Mouse (Mus musculus) erythroid progenitor cell, adult 5-6 weeks (primary cell): ENCODE data around the gene Klhdc8b. TPM values are rescaled to one million over a fixed set of nuclear protein-coding genes. Genes with fewer than 3 reads are reported as not detected.

Experiments used
- ATAC-seq: replicated peaks from 2 replicates; pipeline ENCODE4 v1.8.0; 2016; ENCODE audit warnings: moderate number of reproducible peaks, mild to moderate bottlenecking, moderate TSS enrichment, inconsistent platforms; ENCODE audit not compliant: poor library complexity, low FRiP score, severe bottlenecking
- total RNA-seq, 2 experiments: library from RNA; stranded (forward) in 1 of 2; stranded (reverse) in 1 of 2; fragments of 150-400 nt in 1 of 2; fragments of 186-747, 209-891 nt in 1 of 2; gene quantifications; 2 replicates each; pipeline versions ENCODE4 v1.2.3 to v1.2.4; 2015 to 2017; ENCODE audit warnings: low replicate concordance in 2 of 2

Gene Klhdc8b
- 2.5 and 2.9 TPM in 2 replicates for total RNA-seq (2015; ENCODE audit: low replicate concordance)
- 5.4 TPM in 1 of 2 replicates, not detected in the other for total RNA-seq (2017; ENCODE audit: low replicate concordance)

- no peak for ATAC-seq
Observed at GRCm38 (mm10) chr9:108461181-108461631, at the start of gene Klhdc8b. TSS of gene Klhdc8b (minus strand) at chr9:108461581.

DNA sequence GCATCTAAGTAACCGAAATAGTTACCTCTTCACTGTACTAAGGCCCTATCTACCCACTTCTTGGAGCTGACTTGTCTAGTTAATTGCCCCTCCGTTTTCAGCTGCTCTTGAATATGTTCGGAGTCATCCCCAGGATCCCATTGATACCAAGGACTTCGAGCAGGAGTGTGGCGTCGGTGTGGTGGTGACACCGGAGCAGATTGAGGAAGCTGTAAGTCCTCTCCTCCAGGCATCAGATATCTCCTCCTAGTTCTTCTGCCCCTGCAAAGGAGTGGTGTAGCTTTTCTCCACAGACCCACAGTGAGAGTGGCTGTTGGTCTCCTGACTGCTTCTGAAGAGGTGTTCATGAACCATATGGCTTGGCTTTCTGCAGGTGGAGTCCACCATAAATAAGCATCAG lies 47.4 kb upstream of the Klhdc8b start:
- no peak for ATAC-seq

- ATAC-seq: peak; percentile 98
Observed at GRCm38 (mm10) chr9:108507619-108508434, 46.4 kb upstream of the Klhdc8b start, which contains the start of gene Qars. TSS of gene Qars (plus strand) at chr9:108507706.

DNA sequence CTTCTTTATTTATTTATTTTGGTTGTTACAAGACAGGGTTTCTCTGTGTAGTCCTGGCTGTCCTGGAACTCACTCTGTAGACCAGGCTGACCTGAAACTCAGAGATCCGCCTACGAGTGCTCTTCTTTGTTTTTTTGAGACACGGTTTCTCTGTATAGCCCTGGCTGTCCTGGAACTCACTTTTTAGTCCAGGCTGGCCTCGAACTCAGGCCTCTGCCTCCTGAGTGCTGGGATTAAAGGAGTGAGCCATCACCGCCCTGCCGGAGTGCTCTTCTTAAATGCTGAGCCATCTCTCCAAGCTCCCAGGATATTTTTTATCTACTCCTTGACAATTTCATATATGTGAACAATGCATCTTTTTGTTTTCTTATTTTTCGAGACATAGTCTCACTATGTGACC lies 45.5 kb upstream of the Klhdc8b start:
- ATAC-seq: no peak

DNA sequence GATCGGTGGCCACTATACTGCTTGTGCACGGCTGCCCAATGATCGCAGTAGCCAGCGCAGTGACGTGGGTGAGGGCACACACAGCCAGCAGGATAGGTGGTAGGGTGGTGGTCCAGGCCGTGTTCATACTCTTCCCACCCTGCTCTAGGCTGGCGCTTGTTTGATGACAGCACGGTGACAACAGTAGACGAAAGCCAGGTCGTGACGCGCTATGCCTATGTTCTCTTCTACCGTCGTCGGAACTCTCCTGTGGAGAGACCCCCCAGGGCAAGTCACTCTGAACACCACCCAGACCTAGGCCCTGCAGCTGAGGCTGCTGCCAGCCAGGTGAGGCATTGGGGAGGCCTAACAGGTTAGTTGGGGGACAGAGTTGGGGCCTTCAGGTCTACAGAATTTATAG lies 38.6 kb upstream of the Klhdc8b start:
- ATAC-seq: no peak

DNA sequence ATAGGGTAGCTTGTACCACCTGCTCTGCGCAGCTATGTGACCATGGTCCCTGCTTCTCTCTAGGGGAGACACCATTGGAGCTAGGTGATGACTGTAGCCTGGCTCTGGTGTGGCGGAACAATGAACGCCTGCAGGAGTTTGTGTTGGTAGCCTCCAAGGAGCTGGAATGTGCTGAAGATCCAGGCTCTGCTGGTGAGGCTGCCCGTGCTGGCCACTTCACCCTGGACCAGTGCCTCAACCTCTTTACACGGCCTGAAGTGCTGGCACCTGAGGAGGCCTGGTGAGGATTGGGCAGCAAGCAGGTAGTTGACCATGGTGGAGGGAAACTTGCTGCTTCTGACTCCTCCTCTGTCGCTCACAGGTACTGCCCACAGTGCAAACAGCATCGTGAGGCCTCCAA lies 37.9 kb upstream of the Klhdc8b start:
- ATAC-seq: no peak

DNA sequence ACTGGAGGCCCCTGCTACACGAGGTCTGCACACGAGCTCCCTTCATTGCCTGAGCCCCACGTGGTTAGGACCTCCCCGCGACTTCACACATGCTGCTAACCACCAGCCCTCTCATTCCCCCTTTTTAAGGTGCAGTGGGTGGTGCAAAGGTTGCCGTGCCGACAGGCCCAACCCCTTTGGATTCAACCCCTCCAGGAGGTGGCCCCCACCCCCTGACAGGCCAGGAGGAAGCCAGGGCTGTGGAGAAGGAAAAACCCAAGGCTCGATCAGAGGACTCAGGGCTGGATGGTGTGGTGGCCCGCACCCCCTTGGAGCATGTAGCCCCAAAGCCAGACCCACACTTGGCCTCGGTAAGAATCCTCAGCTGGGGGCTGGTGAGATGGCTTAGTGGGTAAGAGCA lies 33.5 kb upstream of the Klhdc8b start:
- no peak for ATAC-seq

- ATAC-seq: no peak
Observed at GRCm38 (mm10) chr9:108494146-108494825, 32.9 kb upstream of the Klhdc8b start.

DNA sequence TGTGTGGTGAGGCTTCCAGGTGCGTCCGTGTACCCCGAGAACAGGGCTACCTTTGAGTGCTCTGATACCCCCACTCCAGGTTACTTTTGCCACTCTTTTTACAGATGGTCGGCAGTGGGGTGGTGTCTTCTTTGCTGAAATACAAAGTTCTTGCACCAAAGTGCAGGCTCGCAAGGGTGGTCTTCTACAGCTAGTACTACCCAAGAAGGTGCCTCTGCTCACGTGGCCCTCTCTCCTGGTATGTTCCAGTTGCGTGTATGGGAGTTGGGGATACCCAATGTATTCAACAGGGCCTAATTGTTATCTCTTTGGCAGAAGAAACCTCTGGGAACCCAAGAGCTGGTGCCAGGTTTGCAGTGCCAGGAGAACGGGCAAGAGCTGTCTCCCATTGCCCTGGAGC lies 31.9 kb upstream of the Klhdc8b start:
- ATAC-seq: no peak

GRCm38 (mm10) chr9:108492043-108492750 lies 30.8 kb upstream of the Klhdc8b start:
- 0 out of 2 replicates have a peak, but pooled peaks have one; percentile 11 for ATAC-seq

GRCm38 (mm10) chr9:108491286-108491580 lies 29.9 kb upstream of the Klhdc8b start:
- ATAC-seq: peak; percentile 9; the same call in 1 of the 2 replicates

DNA sequence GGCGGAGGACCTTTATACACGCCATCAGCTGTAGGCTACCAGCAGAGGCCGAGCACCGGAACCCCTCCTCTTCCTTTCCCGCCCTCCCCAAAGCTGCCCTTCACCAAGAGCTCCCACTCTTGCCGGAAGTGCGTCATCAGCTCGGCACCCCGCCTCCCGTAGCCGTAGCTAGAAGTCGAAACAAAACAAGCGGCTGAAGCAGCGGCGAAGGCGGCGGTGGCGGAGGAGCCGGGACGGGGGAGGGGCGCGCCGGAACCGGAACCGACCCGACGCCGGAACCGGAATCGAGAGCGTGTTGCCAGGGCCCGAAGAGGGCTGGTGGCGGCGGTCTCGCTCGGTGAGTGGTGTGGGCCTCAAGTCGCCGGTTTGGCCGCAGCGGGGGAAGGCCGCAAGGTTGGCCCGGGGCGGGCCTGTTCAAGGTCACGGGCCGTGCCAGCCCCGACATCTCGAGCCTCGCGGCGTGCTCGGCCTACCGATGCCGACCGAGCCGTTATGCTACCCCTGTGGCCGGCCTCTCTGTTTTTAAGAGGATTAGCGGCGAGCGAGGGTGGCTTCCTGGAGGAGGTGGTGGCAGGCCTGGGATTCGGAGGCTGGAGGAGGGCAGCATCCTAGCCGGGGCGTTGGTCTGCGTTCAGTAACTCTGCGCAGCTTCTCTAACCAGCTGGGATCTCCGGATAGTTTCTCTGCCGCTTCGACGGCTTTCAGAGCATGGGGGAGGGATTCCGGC lies 29.3 kb upstream of the Klhdc8b start, which contains the start of gene Usp19:
Gene Usp19, plus strand, starts transcription at position 44 of the 727 bp plus-strand sequence.
- peak; percentile 91 for ATAC-seq

DNA sequence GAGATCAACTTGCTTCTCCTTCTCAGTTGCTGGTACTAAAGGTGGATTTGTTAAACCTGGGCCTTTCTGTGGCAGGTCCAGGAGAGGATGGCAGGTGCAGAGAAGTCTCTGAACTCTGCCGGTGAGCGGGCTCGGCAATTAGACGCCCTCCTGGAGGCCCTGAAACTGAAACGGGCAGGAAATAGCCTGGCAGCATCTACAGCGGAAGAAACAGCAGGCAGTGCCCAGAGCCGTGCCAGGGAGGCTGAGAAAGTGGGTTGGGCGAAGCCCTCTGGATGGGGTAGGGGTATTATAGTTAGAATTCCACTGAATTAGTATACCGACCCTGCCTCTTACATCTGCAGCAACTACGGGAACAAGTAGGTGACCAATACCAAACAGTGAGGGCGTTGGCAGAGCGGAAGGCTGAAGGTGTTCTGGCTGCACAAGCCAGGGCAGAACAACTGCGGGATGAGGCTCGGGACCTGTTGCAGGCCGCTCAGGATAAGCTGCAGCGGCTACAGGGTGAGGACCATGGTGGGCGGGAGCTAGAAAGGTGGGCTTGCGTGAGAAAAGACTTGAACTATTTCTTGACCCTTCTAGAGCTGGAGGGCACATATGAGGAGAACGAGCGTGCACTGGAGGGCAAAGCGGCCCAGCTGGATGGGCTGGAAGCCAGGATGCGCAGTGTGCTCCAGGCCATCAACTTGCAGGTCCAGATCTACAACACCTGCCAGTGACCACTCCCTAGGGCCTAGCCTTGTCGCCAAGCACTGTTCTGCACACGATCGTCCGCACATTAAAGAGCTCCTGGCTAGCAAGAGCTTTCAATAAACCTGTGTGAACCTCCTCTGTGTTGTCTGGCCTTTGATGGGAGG lies 28.5 kb upstream of the Klhdc8b start:
- no peak for ATAC-seq

DNA sequence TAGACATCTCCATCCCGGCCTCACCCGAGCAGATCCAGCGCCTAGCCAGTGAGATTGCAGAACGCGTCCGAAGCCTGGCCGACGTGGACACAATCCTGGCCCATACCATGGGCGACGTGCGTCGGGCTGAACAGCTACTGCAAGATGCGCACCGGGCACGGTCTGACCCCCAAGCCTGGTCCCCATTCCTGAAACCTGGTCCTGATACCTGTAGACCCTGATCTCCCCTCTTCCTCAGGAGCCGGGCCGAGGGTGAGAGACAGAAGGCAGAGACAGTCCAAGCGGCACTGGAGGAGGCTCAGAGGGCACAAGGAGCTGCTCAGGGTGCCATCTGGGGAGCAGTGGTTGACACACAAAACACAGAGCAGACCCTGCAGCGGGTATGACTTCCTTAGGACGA lies 27.8 kb upstream of the Klhdc8b start:
- ATAC-seq: no peak

GRCm38 (mm10) chr9:108488403-108488802 lies 27.0 kb upstream of the Klhdc8b start:
- no peak for ATAC-seq

- no peak for ATAC-seq
Observed at GRCm38 (mm10) chr9:108486973-108487530, 25.7 kb upstream of the Klhdc8b start.

- no peak for ATAC-seq
Observed at GRCm38 (mm10) chr9:108485301-108485875, 24.0 kb upstream of the Klhdc8b start.

DNA sequence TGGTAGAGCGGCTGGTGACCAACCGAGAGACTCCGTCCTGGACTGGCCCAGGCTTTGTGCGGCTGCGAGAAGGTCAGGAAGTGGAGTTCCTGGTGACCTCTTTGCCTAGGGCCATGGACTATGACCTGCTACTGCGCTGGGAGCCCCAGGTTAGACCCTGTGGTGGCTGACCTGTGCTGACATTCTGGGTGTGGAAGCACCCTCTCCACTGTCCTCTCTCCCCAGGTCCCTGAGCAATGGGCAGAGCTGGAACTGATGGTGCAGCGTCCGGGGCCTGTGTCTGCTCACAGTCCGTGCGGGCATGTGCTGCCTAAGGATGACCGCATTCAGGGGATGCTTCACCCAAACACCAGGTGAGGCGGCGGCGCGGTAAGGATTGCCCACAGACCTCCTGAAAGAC lies 22.6 kb upstream of the Klhdc8b start:
- no peak for ATAC-seq
